ENCODE assay signal across 8 mouse cellular contexts in the genomic region with DNA sequence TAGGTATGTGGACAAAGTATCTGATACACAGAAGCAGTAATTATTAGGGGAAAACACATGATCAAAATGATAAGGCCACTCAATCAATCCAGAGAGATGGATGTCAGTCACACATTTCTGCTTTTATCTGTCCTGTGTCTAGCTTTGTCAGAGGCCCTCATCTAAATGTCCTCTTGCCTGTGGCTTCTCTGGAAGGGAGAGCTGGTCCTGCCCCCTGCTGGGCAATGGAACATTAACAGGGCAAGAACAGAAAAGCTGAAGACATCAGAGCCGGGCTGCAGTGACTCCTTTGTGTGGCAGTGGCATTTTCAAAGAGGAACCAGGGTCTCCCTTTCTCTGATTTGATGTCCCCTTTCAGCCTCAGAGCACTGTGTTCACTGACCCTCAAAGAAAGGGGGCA.
A peak's percentile ranks its signal among the peaks of the same experiment; 100 is the strongest.
DNase-seq lines count a peak whose midpoint lies in the region; ATAC-seq and TF ChIP-seq lines count a peak whose summit lies in the region.

No protein-coding gene starts in this region.

- intact Hi-C loops in left cerebral cortex, adult 2 months (cut with DNase I) = loop anchor here (2.0 to 5.0 kb wide), 3 partner anchors 72 to 1267 kb away; no protein-coding TSS in a partner anchor

- no peak overlapping the region for H3K27ac ChIP-seq in hindbrain, embryonic 14.5 days
- H3K27ac ChIP-seq in hindbrain, embryonic 12.5 days = no peak overlapping the region
- H3K27ac ChIP-seq in ES-E14 (ENCODE audit: insufficient read depth, low read depth, low read length, poor library complexity, severe bottlenecking) = no peak overlapping the region
- no peak overlapping the region for H3K27ac ChIP-seq in left cerebral cortex, adult 2 months

- ATAC-seq in hindbrain, embryonic 14.5 days (ENCODE audit: low FRiP score) = no peak
- no peak for ATAC-seq in hindbrain, embryonic 12.5 days (ENCODE audit: low FRiP score)

- H3K27me3 ChIP-seq in hindbrain, embryonic 14.5 days (ENCODE audit: control insufficient read depth, insufficient read depth, low read length) = no peaks in the 10 kb centered on the region
- H3K27me3 ChIP-seq in hindbrain, embryonic 12.5 days = no peaks in the 10 kb centered on the region

- H3K4me3 ChIP-seq in hindbrain, embryonic 14.5 days (replicated peaks; ENCODE audit: low read length) = no peak overlapping the region
- H3K4me3 ChIP-seq in hindbrain, embryonic 12.5 days = no peak overlapping the region
- H3K4me3 ChIP-seq in ES-E14 (ENCODE audit: insufficient read depth in 1 of 2, low read depth in 1 of 2, low read length in 2 of 2, poor library complexity in 1 of 2, severe bottlenecking in 1 of 2) = no peak overlapping the region
- H3K4me3 ChIP-seq in left cerebral cortex, adult 2 months = no peak overlapping the region

- no peaks in the 10 kb centered on the region for H3K36me3 ChIP-seq in hindbrain, embryonic 14.5 days (replicated peaks; ENCODE audit: control insufficient read depth, insufficient read depth)
- no peaks in the 10 kb centered on the region for H3K36me3 ChIP-seq in hindbrain, embryonic 12.5 days
- H3K36me3 ChIP-seq in ES-E14 (ENCODE audit: control insufficient read depth, insufficient read depth, low read length, poor library complexity, severe bottlenecking) = peaks cover 2% of the 10 kb centered on the region; the same call in 1 of the 2 replicates

- TF ChIP-seq CTCF in left cerebral cortex, adult 2 months (IDR thresholded peaks at IDR 0.05) = peak; percentile 74

- no peak overlapping the region for H3K4me2 ChIP-seq in hindbrain, embryonic 14.5 days (replicated peaks)
- H3K4me2 ChIP-seq in hindbrain, embryonic 12.5 days (replicated peaks) = no peak overlapping the region

- in situ Hi-C loops in ES-E14 (cut with MboI; ENCODE audit: low sequenced_read_pairs in 2 of 2, unreplicated experiment in 2 of 2) = no loop called here

- no peaks in the 10 kb centered on the region for H3K9me3 ChIP-seq in hindbrain, embryonic 14.5 days (ENCODE audit: control insufficient read depth, low read length)
- H3K9me3 ChIP-seq in hindbrain, embryonic 12.5 days (replicated peaks) = no peaks in the 10 kb centered on the region
- H3K9me3 ChIP-seq in ES-E14 (ENCODE audit: control insufficient read depth, insufficient read depth, low read depth, low read length) = no peaks in the 10 kb centered on the region

- WGBS in hindbrain, embryonic 14.5 days = 8% methylated on average over 1 of the region's 1 CpGs
- WGBS in hindbrain, embryonic 12.5 days = 15% methylated on average over 1 of the region's 1 CpGs

- DNase-seq in hindbrain, embryonic 14.5 days (ENCODE audit: low spot score) = peak; percentile 70
- peak; percentile 27 for DNase-seq in ES-E14 (ENCODE audit: low read depth, low spot score)
- peak; percentile 13 for DNase-seq in cerebellum, adult 11 months
- peak; percentile 20 to 62 for DNase-seq in frontal cortex, postnatal 14 days (ENCODE audit: low spot score in 2 of 2)
- peak; percentile 54 to 62 for DNase-seq in left cerebral cortex, adult 2 months (ENCODE audit: extremely low spot score in 1 of 2, low spot score in 2 of 2)
- peak; percentile 72 to 76 for DNase-seq in right cerebral cortex, adult 2 months (ENCODE audit: low spot score in 2 of 2)
- no peak for DNase-seq in natural killer cell, adult 2 months (ENCODE audit: low spot score in 2 of 2)

- H3K4me1 ChIP-seq in hindbrain, embryonic 14.5 days (replicated peaks; ENCODE audit: control insufficient read depth, insufficient read depth, low read length) = no peaks in the 10 kb centered on the region
- H3K4me1 ChIP-seq in hindbrain, embryonic 12.5 days = no peaks in the 10 kb centered on the region
- H3K4me1 ChIP-seq in ES-E14 (ENCODE audit: control insufficient read depth in 2 of 2, insufficient read depth in 2 of 2, low read length in 2 of 2, poor library complexity in 1 of 2) = peaks cover 0 to 1% of the 10 kb centered on the region in 2 experiments; a peak in 2 of 4 replicates

- no peak overlapping the region for H3K9ac ChIP-seq in hindbrain, embryonic 14.5 days
- H3K9ac ChIP-seq in hindbrain, embryonic 12.5 days = no peak overlapping the region
- no peak overlapping the region for H3K9ac ChIP-seq in ES-E14 (ENCODE audit: insufficient read depth, low read depth, low read length, poor library complexity, severe bottlenecking)

TF ChIP-seq in ES-E14, 5 proteins besides CTCF, POLR2A, EP300 and RAD21:
- TF ChIP-seq ZC3H11A (IDR thresholded peaks at IDR 0.05; ENCODE audit: borderline replicate concordance, low read depth, low read length) (no peak), CHD2 (IDR thresholded peaks at IDR 0.05; ENCODE audit: low read depth, low read length) (no peak), MAFK (IDR thresholded peaks at IDR 0.05; ENCODE audit: insufficient read depth, low read depth, low read length) (no peak), ZNF384 (IDR thresholded peaks at IDR 0.05; ENCODE audit: low read depth, low read length) (no peak), HCFC1 (IDR thresholded peaks at IDR 0.05; ENCODE audit: borderline replicate concordance, insufficient read depth, low read length) (no peak)
TF ChIP-seq in ES-E14: peak in this region for 0.

Comparison
In these comparisons a context has a peak if more than half of its experiments do, and no peak if none do; other contexts are left out.
1. DNase-seq: peak in hindbrain, embryonic 14.5 days (single experiment), ES-E14 (single experiment), cerebellum, adult 11 months (single experiment), frontal cortex, postnatal 14 days (2 of 2), left cerebral cortex, adult 2 months (2 of 2) and right cerebral cortex, adult 2 months (2 of 2); none in natural killer cell, adult 2 months (0 of 2).